Mouse (Mus musculus) lung, embryonic 15.5 days (tissue): ENCODE results near the gene Ly9. TPM values are rescaled to one million over a fixed set of nuclear protein-coding genes. Genes with fewer than 3 reads are reported as not detected.

ENCODE experiments used
- ATAC-seq: fragments of 200-750 bp; cut with Nextera tagmentation; 2 replicates; pipeline ENCODE4 v1.8.0; 2017; ENCODE audit warnings: moderate number of reproducible peaks, borderline replicate concordance; ENCODE audit not compliant: low FRiP score, low TSS enrichment; ENCODE audit errors: extremely low read depth
- H3K27ac ChIP-seq: fragments of 300-500 bp; sonication (generic); 2 replicates; pipeline ENCODE4 v1.5.1; 2015; ENCODE audit warnings: moderate library complexity, mild to moderate bottlenecking, inconsistent platforms
- H3K27me3 ChIP-seq: fragments of 300-500 bp; sonication (generic); 2 replicates; pipeline ENCODE4 v1.6.1; 2015; ENCODE audit warnings: inconsistent platforms
- H3K36me3 ChIP-seq: fragments of 300-500 bp; sonication (generic); 2 replicates; pipeline ENCODE4 v1.6.1; 2015; ENCODE audit warnings: inconsistent platforms
- H3K4me1 ChIP-seq: fragments of 300-500 bp; sonication (generic); 2 replicates; pipeline ENCODE4 v1.6.1; 2015; ENCODE audit warnings: inconsistent platforms
- H3K4me2 ChIP-seq: fragments of 300-500 bp; sonication (generic); 2 replicates; pipeline ENCODE4 v1.6.1; 2015; ENCODE audit warnings: inconsistent platforms, mild to moderate bottlenecking, moderate library complexity
- H3K4me3 ChIP-seq: fragments of 300-500 bp; sonication (generic); 2 replicates; pipeline ENCODE4 v1.5.1; 2015; ENCODE audit warnings: mild to moderate bottlenecking, inconsistent platforms
- H3K9ac ChIP-seq: fragments of 300-500 bp; sonication (generic); 2 replicates; pipeline ENCODE4 v1.6.1; 2015; ENCODE audit warnings: inconsistent platforms
- H3K9me3 ChIP-seq: fragments of 300-500 bp; sonication (generic); 2 replicates; pipeline ENCODE4 v1.6.1; 2016; ENCODE audit warnings: inconsistent platforms
- WGBS: fragments of 180-500 bp; shearing (Covaris S2); methylation state at CpG from one replicate; pipeline ENCODE4 v1.1.7; 2015; 5-methylcytosine and 5-hydroxymethylcytosine counted together
- polyA plus RNA-seq: library from polyadenylated mRNA; unstranded; fragments of >200 nt; fragmentation: Nextera tagmentation; extraction: Ambion mirVana; gene quantifications from 2 replicates; pipeline ENCODE4 v1.2.1, GENCODE M21; 2015

Gene Ly9
- polyA plus RNA-seq, 1 experiment from 2014 or later, result 0.86 TPM

- ATAC-seq, result no peak
Observed at GRCm38 (mm10) chr1:171629168-171629567, 22.0 kb upstream of the Ly9 start.

GRCm38 (mm10) chr1:171627801-171628200 is 20.6 kb upstream of the Ly9 start:
- ATAC-seq, result no peak
- no peaks in the 10 kb centered on the region for H3K27me3 ChIP-seq
- H3K4me2 ChIP-seq, result no peak overlapping the region
- H3K9ac ChIP-seq, result no peak overlapping the region
- no peak overlapping the region for H3K4me3 ChIP-seq
- no peak overlapping the region for H3K27ac ChIP-seq
- no peaks in the 10 kb centered on the region for H3K9me3 ChIP-seq
- 79% methylated on average over 3 of the region's 3 CpGs for WGBS
- no peaks in the 10 kb centered on the region for H3K36me3 ChIP-seq
- H3K4me1 ChIP-seq, result no peaks in the 10 kb centered on the region

More at GRCm38 (mm10) chr1:171629168-171629567, 22.0 kb upstream of the Ly9 start:
- H3K36me3 ChIP-seq, result no peaks in the 10 kb centered on the region
- no peaks in the 10 kb centered on the region for H3K4me1 ChIP-seq
- H3K27ac ChIP-seq, result no peak overlapping the region
- 62% methylated on average over 6 of the region's 6 CpGs for WGBS
- no peaks in the 10 kb centered on the region for H3K9me3 ChIP-seq
- H3K27me3 ChIP-seq, result no peaks in the 10 kb centered on the region
- H3K4me2 ChIP-seq, result no peak overlapping the region
- H3K4me3 ChIP-seq, result no peak overlapping the region
- H3K9ac ChIP-seq, result no peak overlapping the region

- 85% methylated on average over 6 of the region's 6 CpGs for WGBS
- Histone ChIP-seq H3K27ac (no peak overlapping the region), H3K9ac (no peak overlapping the region), H3K36me3 (no peaks in the 10 kb centered on the region), H3K4me3 (no peak overlapping the region), H3K27me3 (no peaks in the 10 kb centered on the region), H3K9me3 (no peaks in the 10 kb centered on the region), H3K4me2 (no peak overlapping the region), H3K4me1 (no peaks in the 10 kb centered on the region)
- no peak for ATAC-seq
Observed at GRCm38 (mm10) chr1:171620091-171620490, 12.9 kb upstream of the Ly9 start.

- H3K36me3 ChIP-seq, result no peaks in the 10 kb centered on the region
- H3K4me2 ChIP-seq, result no peak overlapping the region
- H3K4me1 ChIP-seq, result no peaks in the 10 kb centered on the region
- no peak for ATAC-seq
- H3K4me3 ChIP-seq, result no peak overlapping the region
- H3K27me3 ChIP-seq, result no peaks in the 10 kb centered on the region
- WGBS, result 73% methylated on average over 3 of the region's 3 CpGs
- no peak overlapping the region for H3K9ac ChIP-seq
- H3K9me3 ChIP-seq, result no peaks in the 10 kb centered on the region
- H3K27ac ChIP-seq, result no peak overlapping the region
Observed at GRCm38 (mm10) chr1:171619645-171620044, 12.4 kb upstream of the Ly9 start.

GRCm38 (mm10) chr1:171619001-171619400 is 11.8 kb upstream of the Ly9 start:
- Histone ChIP-seq H3K9me3 (no peaks in the 10 kb centered on the region), H3K4me3 (no peak overlapping the region), H3K4me2 (no peak overlapping the region), H3K36me3 (no peaks in the 10 kb centered on the region), H3K27me3 (no peaks in the 10 kb centered on the region), H3K9ac (no peak overlapping the region), H3K27ac (no peak overlapping the region), H3K4me1 (no peaks in the 10 kb centered on the region)
- WGBS, result 78% methylated on average over 8 of the region's 8 CpGs
- no peak for ATAC-seq

GRCm38 (mm10) chr1:171616881-171617515 is 9.8 kb upstream of the Ly9 start:
- Histone ChIP-seq H3K9me3 (no peaks in the 10 kb centered on the region), H3K27me3 (no peaks in the 10 kb centered on the region), H3K4me2 (no peak overlapping the region), H3K27ac (no peak overlapping the region), H3K36me3 (no peaks in the 10 kb centered on the region), H3K9ac (no peak overlapping the region), H3K4me1 (no peaks in the 10 kb centered on the region), H3K4me3 (no peak overlapping the region)
- ATAC-seq, result no peak
- 69% methylated on average over 11 of the region's 11 CpGs for WGBS

GRCm38 (mm10) chr1:171613962-171614361 is 6.8 kb upstream of the Ly9 start:
- Histone ChIP-seq H3K27ac (no peak overlapping the region), H3K4me2 (no peak overlapping the region), H3K9me3 (no peaks in the 10 kb centered on the region), H3K36me3 (no peaks in the 10 kb centered on the region), H3K4me1 (no peaks in the 10 kb centered on the region), H3K4me3 (no peak overlapping the region), H3K9ac (no peak overlapping the region), H3K27me3 (no peaks in the 10 kb centered on the region)
- 23% methylated on average over 2 of the region's 2 CpGs for WGBS
- ATAC-seq, result no peak

- WGBS, result 18% methylated on average over 1 of the region's 1 CpGs
- Histone ChIP-seq H3K4me2 (no peak overlapping the region), H3K9me3 (no peaks in the 10 kb centered on the region), H3K4me1 (no peaks in the 10 kb centered on the region), H3K36me3 (no peaks in the 10 kb centered on the region), H3K27me3 (no peaks in the 10 kb centered on the region), H3K27ac (no peak overlapping the region), H3K4me3 (no peak overlapping the region), H3K9ac (no peak overlapping the region)
- ATAC-seq, result no peak
Observed at GRCm38 (mm10) chr1:171610781-171611180, 3.6 kb upstream of the Ly9 start.

- H3K27me3 ChIP-seq, result no peaks in the 10 kb centered on the region
- no peak overlapping the region for H3K27ac ChIP-seq
- H3K9me3 ChIP-seq, result no peaks in the 10 kb centered on the region
- H3K4me2 ChIP-seq, result no peak overlapping the region
- no peaks in the 10 kb centered on the region for H3K36me3 ChIP-seq
- 87% methylated on average over 2 of the region's 2 CpGs for WGBS
- no peak overlapping the region for H3K4me3 ChIP-seq
- no peak for ATAC-seq
- no peak overlapping the region for H3K9ac ChIP-seq
- H3K4me1 ChIP-seq, result no peaks in the 10 kb centered on the region
Observed at GRCm38 (mm10) chr1:171610026-171610425, 2.8 kb upstream of the Ly9 start.

- Histone ChIP-seq H3K4me3 (no peak overlapping the region), H3K27me3 (no peaks in the 10 kb centered on the region)
- WGBS, result 71% methylated on average over 3 of the region's 3 CpGs
Observed at GRCm38 (mm10) chr1:171606656-171607055, 554 bp downstream of the Ly9 start.

GRCm38 (mm10) chr1:171604686-171605085 is 2.5 kb downstream of the Ly9 start:
- H3K36me3 ChIP-seq, result no peaks in the 10 kb centered on the region
- H3K9ac ChIP-seq, result no peak overlapping the region
- H3K4me1 ChIP-seq, result no peaks in the 10 kb centered on the region
- no peak overlapping the region for H3K27ac ChIP-seq
- 75% methylated on average over 3 of the region's 3 CpGs for WGBS
- no peaks in the 10 kb centered on the region for H3K27me3 ChIP-seq
- H3K4me2 ChIP-seq, result no peak overlapping the region
- ATAC-seq, result no peak
- H3K9me3 ChIP-seq, result no peaks in the 10 kb centered on the region
- no peak overlapping the region for H3K4me3 ChIP-seq

More at GRCm38 (mm10) chr1:171606656-171607055, 554 bp downstream of the Ly9 start:
- H3K27ac ChIP-seq, result no peak overlapping the region
- H3K4me2 ChIP-seq, result no peak overlapping the region
- H3K9me3 ChIP-seq, result no peaks in the 10 kb centered on the region
- ATAC-seq, result no peak
- H3K9ac ChIP-seq, result no peak overlapping the region
- H3K36me3 ChIP-seq, result no peaks in the 10 kb centered on the region
- no peaks in the 10 kb centered on the region for H3K4me1 ChIP-seq

- no peak for ATAC-seq
- H3K36me3 ChIP-seq, result no peaks in the 10 kb centered on the region
- H3K4me2 ChIP-seq, result no peak overlapping the region
- no peak overlapping the region for H3K9ac ChIP-seq
- WGBS, result 64% methylated on average over 2 of the region's 2 CpGs
- no peak overlapping the region for H3K27ac ChIP-seq
- no peak overlapping the region for H3K4me3 ChIP-seq
- no peaks in the 10 kb centered on the region for H3K4me1 ChIP-seq
- no peaks in the 10 kb centered on the region for H3K9me3 ChIP-seq
- no peaks in the 10 kb centered on the region for H3K27me3 ChIP-seq
Observed at GRCm38 (mm10) chr1:171584584-171584983, 22.6 kb downstream of the Ly9 start.

GRCm38 (mm10) chr1:171577168-171577567 is 30.0 kb downstream of the Ly9 start:
- Histone ChIP-seq H3K27me3 (no peaks in the 10 kb centered on the region), H3K9ac (no peak overlapping the region), H3K9me3 (no peaks in the 10 kb centered on the region), H3K4me2 (no peak overlapping the region), H3K27ac (no peak overlapping the region), H3K4me3 (no peak overlapping the region), H3K36me3 (no peaks in the 10 kb centered on the region), H3K4me1 (no peaks in the 10 kb centered on the region)
- no peak for ATAC-seq
- WGBS, result 78% methylated on average over 7 of the region's 7 CpGs
